In the genomic region with DNA sequence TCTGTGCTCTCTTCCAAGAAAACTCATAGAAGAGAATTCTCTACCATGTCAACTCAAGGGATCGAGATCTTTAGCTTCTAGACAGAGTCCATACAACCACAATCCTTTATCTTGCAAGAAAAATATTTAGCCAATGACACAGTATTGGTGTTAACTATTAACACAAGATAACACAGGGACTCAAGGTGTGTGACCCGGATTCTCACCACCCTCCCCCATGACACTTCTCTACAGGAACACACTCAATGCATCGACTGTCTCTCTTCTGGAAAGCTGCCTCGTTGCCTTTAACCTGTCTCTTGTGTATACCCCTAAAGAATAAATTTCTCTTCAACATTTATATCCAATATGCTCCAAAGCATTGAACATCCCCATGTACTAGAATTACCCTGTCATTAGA, we compare ENCODE assay signal across 13 mouse cellular contexts.
"Had no signal": no experiment of that assay in that cellular context is flagged by ENCODE, and none has a peak within 500 bp of the region (broad histone marks: within the 10 kb centered on the region; RNA-seq: fewer than 3 reads in every experiment).

No protein-coding gene starts in this region.

- H3K9me3 ChIP-seq: midbrain, embryonic 13.5 days; neural tube, embryonic 15.5 days had no signal

- H3K36me3 ChIP-seq: limb, embryonic 13.5 days; midbrain, embryonic 13.5 days; neural tube, embryonic 15.5 days had no signal

- H3K9ac ChIP-seq: limb, embryonic 13.5 days; midbrain, embryonic 13.5 days; neural tube, embryonic 15.5 days had no signal

- DNase-seq: kidney, adult 11 months; kidney, adult 9 months; layer of hippocampus, adult 9-11 months; layer of hippocampus, postnatal 36 days; left cerebral cortex, postnatal 4 days; lung, adult 18-20 months; right cerebral cortex, adult 18-20 months; right cerebral cortex, postnatal 25 days had no signal

- H3K4me3 ChIP-seq: limb, embryonic 13.5 days; midbrain, embryonic 13.5 days; neural tube, embryonic 15.5 days had no signal

- H3K27me3 ChIP-seq: limb, embryonic 13.5 days; midbrain, embryonic 13.5 days; neural tube, embryonic 15.5 days had no signal

- H3K27ac ChIP-seq: kidney, postnatal 0 days; limb, embryonic 13.5 days; neural tube, embryonic 15.5 days had no signal

- H3K4me2 ChIP-seq: limb, embryonic 13.5 days; liver, embryonic 11.5 days; midbrain, embryonic 13.5 days; neural tube, embryonic 15.5 days had no signal
